Comparison of ENCODE assay signal across 10 mouse cellular contexts in the genomic region with DNA sequence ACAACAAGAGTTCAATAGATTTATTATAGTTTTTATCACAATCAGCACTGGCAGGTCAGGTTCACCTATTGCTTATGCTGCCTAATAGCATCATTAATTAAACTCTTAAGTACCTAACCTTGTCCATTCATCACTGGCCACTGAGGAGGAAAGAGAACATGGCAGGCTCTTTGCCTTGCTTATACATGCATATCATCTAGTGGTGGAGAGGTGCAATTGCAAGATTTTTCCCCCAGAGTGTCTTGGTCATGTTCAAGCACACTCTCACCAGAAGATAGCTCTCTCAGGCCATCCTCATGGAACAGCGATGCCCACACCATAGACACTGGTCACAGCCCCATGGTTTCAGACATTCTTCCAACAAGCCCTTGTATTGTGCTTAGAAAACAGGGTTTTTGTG.
DNase-seq lines count a peak whose midpoint lies in the region; ATAC-seq and TF ChIP-seq lines count a peak whose summit lies in the region.
"Had no signal": no experiment of that assay in that cellular context is flagged by ENCODE, and none has a peak within 500 bp of the region (broad histone marks: within the 10 kb centered on the region; RNA-seq: fewer than 3 reads in every experiment).

No protein-coding gene starts in this region.

- H3K4me2 ChIP-seq in limb, embryonic 14.5 days (replicated peaks; ENCODE audit: low read depth, low read length, severe bottlenecking): no peak overlapping the region
- H3K4me2 ChIP-seq: liver, embryonic 15.5 days; stomach, embryonic 15.5 days had no signal

- no peaks in the 10 kb centered on the region for H3K9me3 ChIP-seq in limb, embryonic 14.5 days (ENCODE audit: control insufficient read depth, low read length)
- no peaks in the 10 kb centered on the region for H3K9me3 ChIP-seq in limb, embryonic 10.5 days (replicated peaks)
- H3K9me3 ChIP-seq: liver, embryonic 15.5 days; stomach, embryonic 15.5 days had no signal

- no peak overlapping the region for H3K9ac ChIP-seq in limb, embryonic 14.5 days (ENCODE audit: low read depth, low read length, severe bottlenecking)
- H3K9ac ChIP-seq: liver, embryonic 15.5 days; stomach, embryonic 15.5 days had no signal

- ATAC-seq in limb, embryonic 14.5 days (ENCODE audit: low FRiP score, low read depth): no peak
- no peak for ATAC-seq in erythroblast, adult 5-6 weeks (replicated peaks; ENCODE audit: low FRiP score, poor library complexity, severe bottlenecking)

- DNase-seq in cerebellum, postnatal 10 days: peak; percentile 39 to 47
- no peak for DNase-seq in cerebellum, adult 18-20 months
- DNase-seq in limb, embryonic 14.5 days (ENCODE audit: low spot score): peak; percentile 6
- DNase-seq in limb, embryonic 10.5 days (ENCODE audit: low spot score): no peak
- DNase-seq in ZHBTc4 (ENCODE audit: low read depth, low spot score): peak; percentile 61
- peak; percentile 8 for DNase-seq in lung, postnatal 14 days
- no peak for DNase-seq in thymus, postnatal 36 days

- peaks cover 11% of the 10 kb centered on the region; the same call in 1 of the 2 replicates for H3K4me1 ChIP-seq in limb, embryonic 14.5 days (ENCODE audit: control insufficient read depth, insufficient read depth, low read length)
- peaks cover 17% of the 10 kb centered on the region for H3K4me1 ChIP-seq in limb, embryonic 10.5 days
- H3K4me1 ChIP-seq: liver, embryonic 15.5 days had no signal

- H3K27ac ChIP-seq in limb, embryonic 14.5 days (replicated peaks; ENCODE audit: low read depth, low read length): no peak overlapping the region
- no peak overlapping the region for H3K27ac ChIP-seq in limb, embryonic 10.5 days
- H3K27ac ChIP-seq: liver, embryonic 15.5 days; stomach, embryonic 15.5 days had no signal

- TF ChIP-seq POLR2A in limb, embryonic 14.5 days (IDR thresholded peaks at IDR 0.05; ENCODE audit: borderline replicate concordance, extremely low read depth, insufficient read depth, insufficient read length): no peak

- no peaks in the 10 kb centered on the region for H3K27me3 ChIP-seq in limb, embryonic 14.5 days (ENCODE audit: control insufficient read depth, insufficient read depth, low read length)
- H3K27me3 ChIP-seq in limb, embryonic 10.5 days (ENCODE audit: low read depth, poor library complexity, severe bottlenecking): no peaks in the 10 kb centered on the region
- H3K27me3 ChIP-seq: liver, embryonic 15.5 days; stomach, embryonic 15.5 days had no signal

- 68% methylated on average over 1 of the region's 1 CpGs for WGBS in limb, embryonic 14.5 days
- WGBS in limb, embryonic 10.5 days: 75% methylated on average over 1 of the region's 1 CpGs

- no peaks in the 10 kb centered on the region for H3K36me3 ChIP-seq in limb, embryonic 14.5 days (ENCODE audit: control insufficient read depth, insufficient read depth, low read length)
- no peaks in the 10 kb centered on the region for H3K36me3 ChIP-seq in limb, embryonic 10.5 days
- H3K36me3 ChIP-seq: liver, embryonic 15.5 days; stomach, embryonic 15.5 days had no signal

- H3K4me3 ChIP-seq in limb, embryonic 14.5 days (replicated peaks; ENCODE audit: low read length): no peak overlapping the region
- H3K4me3 ChIP-seq in limb, embryonic 10.5 days: no peak overlapping the region
- H3K4me3 ChIP-seq: liver, embryonic 15.5 days; stomach, embryonic 15.5 days had no signal

Comparison
In these comparisons a context has a peak if more than half of its experiments do, and no peak if none do; other contexts are left out.
1. DNase-seq: peak in cerebellum, postnatal 10 days (2 of 2), limb, embryonic 14.5 days (single experiment), ZHBTc4 (single experiment) and lung, postnatal 14 days (single experiment); none in cerebellum, adult 18-20 months (0 of 2), limb, embryonic 10.5 days (single experiment) and thymus, postnatal 36 days (0 of 2).